Mouse (Mus musculus) lung, postnatal 0 days (tissue): ENCODE results near the gene Zdhhc8.

Source experiments
- CTCF ChIP-seq: IDR thresholded peaks from 2 replicates; pipeline ENCODE4 v1.5.1; 2016; ENCODE audit warnings: antibody characterized with exemption, mild to moderate bottlenecking
- EP300 ChIP-seq: IDR thresholded peaks from 2 replicates; pipeline ENCODE4 v1.6.1; 2016; ENCODE audit warnings: antibody characterized with exemption, mild to moderate bottlenecking, control low read depth

GRCm38 (mm10) chr16:18227897-18228422 is 7.0 kb downstream of the Zdhhc8 start:
- no peak for TF ChIP-seq EP300
- no peak for TF ChIP-seq CTCF
